Mouse (Mus musculus) cerebellum, adult 2 months (tissue): ENCODE results near the gene Coro6. TPM values are rescaled to one million over a fixed set of nuclear protein-coding genes. Genes with fewer than 3 reads are reported as not detected.

Experiments used
- DNase-seq, 2 experiments: peaks; one replicate each; pipeline ENCODE4 v3.0.0; 2021
- H3K27ac ChIP-seq: fragments of 200-500 bp; 2 replicates; pipeline ENCODE4 v1.5.1; 2012; ENCODE audit warnings: low read length, control low read depth, inconsistent platforms; ENCODE audit not compliant: insufficient read depth
- H3K27me3 ChIP-seq: fragments of 200-500 bp; 2 replicates; pipeline ENCODE4 v1.6.1; 2012; ENCODE audit warnings: inconsistent platforms, mild to moderate bottlenecking, low read length, moderate library complexity; ENCODE audit not compliant: control insufficient read depth, insufficient read depth
- H3K4me1 ChIP-seq: fragments of 200-500 bp; 2 replicates; pipeline ENCODE4 v1.6.1; 2011; ENCODE audit warnings: low read length; ENCODE audit not compliant: control insufficient read depth, insufficient read depth
- H3K4me3 ChIP-seq: fragments of 200-500 bp; replicated peaks from 2 replicates; pipeline ENCODE3; 2011; ENCODE audit warnings: mild to moderate bottlenecking, low read depth, low read length, control low read depth; ENCODE audit not compliant: insufficient read depth
- CTCF ChIP-seq: fragments of 200-500 bp; IDR thresholded peaks from 2 replicates; pipeline ENCODE4 v1.5.1; 2011; ENCODE audit warnings: low read depth, mild to moderate bottlenecking, control low read depth, low read length, moderate library complexity, borderline replicate concordance; ENCODE audit not compliant: insufficient read depth
- POLR2A ChIP-seq: fragments of 200-500 bp; IDR thresholded peaks from 2 replicates; pipeline ENCODE4 v1.6.1; 2011; ENCODE audit warnings: low read length, control low read depth, borderline replicate concordance; ENCODE audit not compliant: insufficient read depth
- WGBS: fragments of 180-500 bp; shearing (Covaris S2); methylation state at CpG from one replicate; pipeline ENCODE4 v1.1.7; 2018; 5-methylcytosine and 5-hydroxymethylcytosine counted together
- polyA plus RNA-seq: library from polyadenylated mRNA; depleted of rRNA; stranded (reverse); fragments of >200 nt; gene quantifications from 2 replicates; pipeline ENCODE4 v1.2.3, GENCODE M21; 2012

The Coro6 gene
- polyA plus RNA-seq, 1 experiment = 148 TPM

DNA sequence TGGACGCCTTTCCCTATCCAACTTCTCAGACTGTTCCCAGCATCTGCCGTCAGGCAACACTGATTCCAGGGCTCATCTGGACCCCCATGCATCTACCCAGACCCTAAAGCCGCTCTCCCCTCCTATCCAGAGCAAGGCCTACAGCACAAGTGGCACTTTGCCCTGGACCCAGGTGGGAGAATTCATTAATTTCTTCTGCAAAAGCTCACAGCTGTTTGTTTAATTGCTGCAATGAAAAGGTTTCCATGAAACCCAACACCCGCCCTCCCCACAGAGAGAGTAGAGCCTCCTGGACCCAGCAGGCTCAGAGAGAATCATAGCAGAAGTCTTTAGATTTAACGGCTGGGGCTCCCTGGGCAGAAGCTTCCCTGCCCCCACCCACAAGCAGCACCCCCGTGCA is 23.0 kb downstream of the Coro6 start:
- no peak overlapping the region for H3K27ac ChIP-seq
- H3K4me1 ChIP-seq = peaks cover 42% of the 10 kb centered on the region
- H3K4me3 ChIP-seq = no peak overlapping the region
- 56% methylated on average over 6 of the region's 6 CpGs for WGBS
- DNase-seq = no peak
- TF ChIP-seq POLR2A (no peak), CTCF (no peak)
- H3K27me3 ChIP-seq = no peaks in the 10 kb centered on the region

DNA sequence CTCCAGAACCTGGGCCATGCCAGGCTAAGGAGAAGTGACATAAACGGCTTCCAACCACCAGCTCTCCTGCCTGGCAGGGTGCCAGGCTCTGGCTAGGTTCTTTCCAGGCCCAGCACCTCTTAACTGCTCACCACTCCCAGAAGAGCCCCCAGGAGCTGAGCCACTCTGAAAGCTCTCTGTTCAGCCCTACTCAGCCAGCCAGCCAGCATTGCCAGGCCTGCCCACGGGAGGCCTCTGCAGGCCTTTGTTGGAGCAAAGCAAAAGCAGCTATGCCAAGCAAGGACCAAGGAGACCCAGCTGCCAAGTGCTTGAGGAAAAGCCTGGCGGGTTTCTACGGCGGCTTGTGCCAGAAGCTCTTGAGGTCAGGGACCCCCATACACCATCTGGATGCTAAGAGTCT is 24.6 kb downstream of the Coro6 start:
- WGBS = 4% methylated on average over 5 of the region's 5 CpGs
- TF ChIP-seq POLR2A (no peak), CTCF (no peak)
- peaks cover 43% of the 10 kb centered on the region for H3K4me1 ChIP-seq
- no peak overlapping the region for H3K4me3 ChIP-seq
- H3K27me3 ChIP-seq = no peaks in the 10 kb centered on the region
- DNase-seq = peak; percentile 72 to 75
- H3K27ac ChIP-seq = peak overlapping the region; percentile 1; the same call in 1 of the 2 replicates

DNA sequence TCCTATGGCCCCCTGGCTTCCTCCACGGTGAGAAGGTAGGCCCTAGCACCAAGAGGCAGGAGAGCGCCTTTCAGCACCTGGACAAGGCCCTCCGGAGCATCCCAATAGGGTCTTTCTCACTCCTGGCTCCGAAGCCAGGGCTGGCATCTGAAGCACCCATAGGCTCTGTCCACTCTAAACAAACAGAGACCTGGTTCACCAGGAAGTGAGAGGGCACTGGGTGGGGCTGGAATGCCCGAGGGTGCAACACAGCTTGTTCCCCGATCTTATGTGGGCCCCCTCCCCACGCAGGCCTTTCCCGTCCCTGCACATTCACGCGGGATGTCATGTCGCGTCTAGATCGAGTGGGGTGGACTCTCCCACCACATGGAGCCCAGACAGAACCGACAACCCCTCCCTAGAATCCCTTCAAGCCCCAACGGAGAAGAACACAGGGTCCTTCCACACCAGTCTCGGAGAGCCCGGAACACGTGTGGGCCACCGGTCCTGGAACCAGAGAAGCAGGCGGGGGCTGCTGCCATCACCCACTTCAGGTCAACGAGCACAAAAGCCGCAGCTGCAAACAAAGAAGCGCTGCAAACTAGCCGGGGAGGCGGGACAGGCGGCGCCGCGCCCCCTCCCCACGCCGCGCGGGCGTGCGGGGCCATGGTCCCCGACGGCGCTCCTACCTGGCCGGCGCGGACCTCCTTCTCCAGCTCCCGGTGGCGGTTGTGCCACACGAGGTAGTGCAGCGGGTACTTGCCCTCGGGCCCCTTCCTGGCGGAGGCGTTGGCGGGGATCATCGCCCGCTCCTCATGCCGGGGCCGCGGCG is 26.8 kb downstream of the Coro6 start:
- Histone ChIP-seq H3K27ac (peak overlapping the region; percentile 47; the same call in 1 of the 2 replicates), H3K4me3 (peak overlapping the region; percentile 58), H3K4me1 (peaks cover 27% of the 10 kb centered on the region), H3K27me3 (no peaks in the 10 kb centered on the region)
- WGBS = 4% methylated on average over 55 of the region's 55 CpGs
- TF ChIP-seq POLR2A (no peak), CTCF (no peak)
- DNase-seq = peak in 1 of 2 experiments; percentile 64

GRCm38 (mm10) chr11:77489591-77490235 is 27.5 kb downstream of the Coro6 start, which contains the start of gene Ankrd13b:
Gene Ankrd13b, minus strand, starts transcription at chr11:77489678.
- Histone ChIP-seq H3K27me3 (no peaks in the 10 kb centered on the region), H3K27ac (peak within 1 kb of the TSS; percentile 67), H3K4me1 (peaks cover 24% of the 10 kb centered on the region), H3K4me3 (peak within 1 kb of the TSS; percentile 58)
- no peak for TF ChIP-seq CTCF
- TF ChIP-seq POLR2A = 0 out of 2 replicates have a peak, but pooled peaks have one; percentile 42
- peak; percentile 87 to 88 for DNase-seq
- WGBS = 3% methylated on average over 74 of the region's 87 CpGs

GRCm38 (mm10) chr11:77490451-77490850 is 28.2 kb downstream of the Coro6 start:
- Histone ChIP-seq H3K27ac (no peak overlapping the region), H3K4me1 (peaks cover 23% of the 10 kb centered on the region), H3K4me3 (no peak overlapping the region), H3K27me3 (no peaks in the 10 kb centered on the region)
- TF ChIP-seq POLR2A = no peak
- no peak for TF ChIP-seq CTCF
- WGBS = 64% methylated on average over 6 of the region's 6 CpGs
- DNase-seq = peak in 1 of 2 experiments; percentile 28

- peak overlapping the region; percentile 16 for H3K4me3 ChIP-seq
- WGBS = 2% methylated on average over 13 of the region's 13 CpGs
- peak overlapping the region; percentile 61; the same call in 1 of the 2 replicates for H3K27ac ChIP-seq
- H3K27me3 ChIP-seq = no peaks in the 10 kb centered on the region
- peaks cover 17% of the 10 kb centered on the region for H3K4me1 ChIP-seq
- TF ChIP-seq CTCF = peak; percentile 86
- TF ChIP-seq POLR2A = no peak
- DNase-seq = peak; percentile 84 to 88
Observed at GRCm38 (mm10) chr11:77491123-77491501, 28.9 kb downstream of the Coro6 start.

DNA sequence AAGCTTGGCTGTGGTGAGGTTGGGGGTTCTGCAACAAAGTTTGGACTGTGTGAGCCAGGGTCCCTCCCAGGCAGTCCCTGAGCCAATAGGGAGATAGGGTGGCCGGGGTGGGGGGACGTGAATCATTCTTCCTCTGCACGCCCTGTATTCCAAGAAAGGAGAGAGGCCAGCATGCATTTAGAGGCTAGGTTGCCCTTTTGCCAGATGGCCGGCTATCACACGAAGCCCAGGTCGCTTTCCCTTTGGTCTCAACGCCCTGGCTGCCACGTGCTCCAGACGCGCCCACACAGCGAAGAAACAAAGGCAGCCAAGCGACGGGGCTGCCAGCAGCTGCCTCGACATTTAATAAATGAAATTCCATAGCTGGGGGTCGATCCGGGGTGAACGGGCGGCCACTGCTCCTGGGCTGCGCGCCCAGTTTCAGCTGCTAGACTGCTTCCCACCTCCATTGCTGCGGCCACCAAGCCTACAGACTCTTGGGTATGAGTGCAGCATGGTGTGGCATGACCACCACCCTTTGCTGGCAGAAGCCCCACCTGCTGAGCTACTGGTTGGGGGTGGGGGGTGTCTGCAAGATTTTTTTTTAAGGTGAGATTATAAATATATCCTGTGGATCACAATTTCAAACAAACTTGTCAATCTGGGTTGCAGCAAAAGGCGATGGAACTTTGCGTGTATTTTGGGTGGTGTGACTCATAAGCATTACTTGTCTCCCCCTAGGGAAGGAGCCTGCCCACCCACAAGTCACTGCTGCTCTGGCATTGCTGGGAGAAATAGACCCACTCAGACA is 29.5 kb downstream of the Coro6 start:
- TF ChIP-seq POLR2A (no peak), CTCF (no peak)
- WGBS = under 1% methylated on average over 23 of the region's 23 CpGs
- Histone ChIP-seq H3K27me3 (no peaks in the 10 kb centered on the region), H3K4me3 (peak overlapping the region; percentile 16), H3K4me1 (peaks cover 13% of the 10 kb centered on the region), H3K27ac (peak overlapping the region; percentile 61)
- peak; percentile 69 to 73 for DNase-seq
